Mouse (Mus musculus): ENCODE data around the gene Slco3a1. TPM values are rescaled to one million over a fixed set of nuclear protein-coding genes. Genes with fewer than 3 reads are reported as not detected.
A peak's percentile ranks its signal among the peaks of the same experiment; 100 is the strongest.

The Slco3a1 gene
- polyA plus RNA-seq, 1 experiment: 44.9 TPM

DNA sequence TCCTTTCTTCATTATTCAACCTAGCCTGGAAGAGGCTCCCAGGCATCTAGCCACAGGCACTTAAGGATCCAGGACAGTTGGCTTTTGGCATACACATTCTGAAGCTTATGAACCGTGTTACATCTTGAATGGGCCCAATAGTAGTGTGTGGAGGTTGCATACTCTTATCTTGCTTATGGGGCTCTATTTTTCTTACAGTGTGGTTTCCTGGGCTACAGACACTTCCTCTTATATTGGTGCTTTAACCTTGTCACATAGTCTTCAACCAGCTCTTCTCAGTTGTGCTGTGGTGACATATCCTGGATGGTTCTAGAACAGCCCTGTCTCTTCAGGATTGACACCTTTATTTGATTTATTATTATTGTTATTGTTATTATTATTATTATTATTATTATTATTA lies 225.6 kb downstream of the Slco3a1 start:
- WGBS: 86% methylated on average over 1 of the region's 1 CpGs
- DNase-seq: no peak
- TF ChIP-seq CTCF (conservative IDR thresholded peaks at IDR 0.05; ENCODE audit: insufficient read depth, insufficient read length, low read depth, low read length) (no peak), POLR2A (IDR thresholded peaks at IDR 0.05; ENCODE audit: low read depth, low read length) (no peak)
- no peaks in the 10 kb centered on the region for H3K4me1 ChIP-seq (ENCODE audit: control insufficient read depth, insufficient read depth, low read length)
- H3K27ac ChIP-seq (ENCODE audit: insufficient read depth, low read depth, low read length): no peak overlapping the region
- no peaks in the 10 kb centered on the region for H3K27me3 ChIP-seq (replicated peaks; ENCODE audit: control insufficient read depth, insufficient read depth, low read length)
- no peaks in the 10 kb centered on the region; the same call in 1 of the 2 replicates for H3K36me3 ChIP-seq (ENCODE audit: control insufficient read depth, insufficient read depth, low read length)
- no peak overlapping the region for H3K4me3 ChIP-seq (ENCODE audit: insufficient read depth, low read depth, low read length)

DNA sequence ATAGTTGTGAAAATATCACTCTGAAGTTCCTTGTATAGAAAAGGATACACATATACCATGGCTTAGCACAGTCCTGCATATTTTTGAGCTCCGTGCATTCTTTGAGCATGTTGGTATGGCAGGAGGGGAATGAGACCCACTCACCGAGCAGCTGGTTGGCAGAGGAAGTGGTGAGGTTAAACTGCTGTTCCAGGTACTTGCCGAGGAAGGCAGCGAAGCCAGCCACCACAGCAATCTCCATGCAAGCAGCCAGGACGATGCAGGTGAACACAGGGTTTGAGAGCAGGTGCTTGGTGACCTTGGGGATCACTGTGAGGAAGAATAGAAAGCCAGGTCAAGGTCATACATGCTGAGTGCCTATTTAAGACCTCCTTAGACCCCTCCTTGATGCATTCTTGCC lies 226.9 kb downstream of the Slco3a1 start:
- Histone ChIP-seq H3K4me1 (ENCODE audit: control insufficient read depth, insufficient read depth, low read length) (no peaks in the 10 kb centered on the region), H3K27ac (ENCODE audit: insufficient read depth, low read depth, low read length) (no peak overlapping the region), H3K27me3 (replicated peaks; ENCODE audit: control insufficient read depth, insufficient read depth, low read length) (no peaks in the 10 kb centered on the region), H3K36me3 (ENCODE audit: control insufficient read depth, insufficient read depth, low read length) (no peaks in the 10 kb centered on the region; the same call in 1 of the 2 replicates), H3K4me3 (ENCODE audit: insufficient read depth, low read depth, low read length) (no peak overlapping the region)
- TF ChIP-seq CTCF (conservative IDR thresholded peaks at IDR 0.05; ENCODE audit: insufficient read depth, insufficient read length, low read depth, low read length): no peak
- no peak for TF ChIP-seq POLR2A (IDR thresholded peaks at IDR 0.05; ENCODE audit: low read depth, low read length)
- no peak for DNase-seq
- WGBS: 82% methylated on average over 5 of the region's 5 CpGs

DNA sequence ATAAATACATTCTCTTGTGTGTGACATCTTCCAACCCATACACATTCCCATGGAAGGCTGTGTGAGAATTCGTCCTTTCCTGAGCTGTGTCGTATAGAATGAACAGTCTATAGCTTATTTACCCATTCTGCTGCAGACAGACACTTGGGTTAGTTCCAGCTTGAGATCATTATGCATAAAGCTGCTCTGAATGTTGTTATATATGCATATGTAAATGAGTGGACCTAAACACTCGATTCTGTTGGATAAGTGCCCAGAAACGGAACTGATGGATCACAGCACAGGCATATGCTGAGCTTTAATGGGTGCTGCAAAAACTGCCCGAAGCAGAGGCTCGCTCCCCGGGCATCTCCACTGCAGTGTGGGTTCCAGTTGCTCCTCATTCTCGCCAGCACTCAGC lies 229.5 kb downstream of the Slco3a1 start:
- no peak for DNase-seq
- WGBS: 82% methylated on average over 8 of the region's 8 CpGs
- Histone ChIP-seq H3K36me3 (ENCODE audit: control insufficient read depth, insufficient read depth, low read length) (peaks cover 2% of the 10 kb centered on the region; the same call in 1 of the 2 replicates), H3K27ac (ENCODE audit: insufficient read depth, low read depth, low read length) (no peak overlapping the region), H3K4me3 (ENCODE audit: insufficient read depth, low read depth, low read length) (no peak overlapping the region), H3K4me1 (ENCODE audit: control insufficient read depth, insufficient read depth, low read length) (no peaks in the 10 kb centered on the region), H3K27me3 (replicated peaks; ENCODE audit: control insufficient read depth, insufficient read depth, low read length) (no peaks in the 10 kb centered on the region)
- no peak for TF ChIP-seq CTCF (conservative IDR thresholded peaks at IDR 0.05; ENCODE audit: insufficient read depth, insufficient read length, low read depth, low read length)
- no peak for TF ChIP-seq POLR2A (IDR thresholded peaks at IDR 0.05; ENCODE audit: low read depth, low read length)

GRCm38 (mm10) chr7:74323683-74324082 lies 230.9 kb downstream of the Slco3a1 start:
- WGBS: 38% methylated on average over 5 of the region's 5 CpGs

GRCm38 (mm10) chr7:74323194-74323593 lies 231.4 kb downstream of the Slco3a1 start:
- no peak for TF ChIP-seq POLR2A (IDR thresholded peaks at IDR 0.05; ENCODE audit: low read depth, low read length)
- TF ChIP-seq CTCF (conservative IDR thresholded peaks at IDR 0.05; ENCODE audit: insufficient read depth, insufficient read length, low read depth, low read length): no peak
- Histone ChIP-seq H3K4me1 (ENCODE audit: control insufficient read depth, insufficient read depth, low read length) (no peaks in the 10 kb centered on the region), H3K27me3 (replicated peaks; ENCODE audit: control insufficient read depth, insufficient read depth, low read length) (no peaks in the 10 kb centered on the region)

More at GRCm38 (mm10) chr7:74323683-74324082, 230.9 kb downstream of the Slco3a1 start:
- no peaks in the 10 kb centered on the region for H3K4me1 ChIP-seq (ENCODE audit: control insufficient read depth, insufficient read depth, low read length)
- DNase-seq: peak; percentile 79
- peaks cover 2% of the 10 kb centered on the region for H3K36me3 ChIP-seq (ENCODE audit: control insufficient read depth, insufficient read depth, low read length)
- no peak overlapping the region for H3K27ac ChIP-seq (ENCODE audit: insufficient read depth, low read depth, low read length)
- TF ChIP-seq POLR2A (IDR thresholded peaks at IDR 0.05; ENCODE audit: low read depth, low read length): no peak
- no peak for TF ChIP-seq CTCF (conservative IDR thresholded peaks at IDR 0.05; ENCODE audit: insufficient read depth, insufficient read length, low read depth, low read length)
- H3K4me3 ChIP-seq (ENCODE audit: insufficient read depth, low read depth, low read length): no peak overlapping the region
- H3K27me3 ChIP-seq (replicated peaks; ENCODE audit: control insufficient read depth, insufficient read depth, low read length): no peaks in the 10 kb centered on the region

GRCm38 (mm10) chr7:74320635-74321034 lies 233.9 kb downstream of the Slco3a1 start:
- peaks cover 3% of the 10 kb centered on the region for H3K36me3 ChIP-seq (ENCODE audit: control insufficient read depth, insufficient read depth, low read length)
- TF ChIP-seq POLR2A (IDR thresholded peaks at IDR 0.05; ENCODE audit: low read depth, low read length) (no peak), CTCF (conservative IDR thresholded peaks at IDR 0.05; ENCODE audit: insufficient read depth, insufficient read length, low read depth, low read length) (no peak)
- 88% methylated on average over 5 of the region's 5 CpGs for whole genome bisulfite sequencing
- no peak overlapping the region for H3K27ac ChIP-seq (ENCODE audit: insufficient read depth, low read depth, low read length)
- no peak overlapping the region for H3K4me3 ChIP-seq (ENCODE audit: insufficient read depth, low read depth, low read length)
- H3K4me1 ChIP-seq (ENCODE audit: control insufficient read depth, insufficient read depth, low read length): peaks cover 6% of the 10 kb centered on the region; the same call in 1 of the 2 replicates
- no peak for DNase-seq
- H3K27me3 ChIP-seq (replicated peaks; ENCODE audit: control insufficient read depth, insufficient read depth, low read length): no peaks in the 10 kb centered on the region

More at GRCm38 (mm10) chr7:74323194-74323593, 231.4 kb downstream of the Slco3a1 start:
- DNase-seq: no peak
- Histone ChIP-seq H3K4me3 (ENCODE audit: insufficient read depth, low read depth, low read length) (no peak overlapping the region), H3K36me3 (ENCODE audit: control insufficient read depth, insufficient read depth, low read length) (peaks cover 2% of the 10 kb centered on the region), H3K27ac (ENCODE audit: insufficient read depth, low read depth, low read length) (no peak overlapping the region)

DNA sequence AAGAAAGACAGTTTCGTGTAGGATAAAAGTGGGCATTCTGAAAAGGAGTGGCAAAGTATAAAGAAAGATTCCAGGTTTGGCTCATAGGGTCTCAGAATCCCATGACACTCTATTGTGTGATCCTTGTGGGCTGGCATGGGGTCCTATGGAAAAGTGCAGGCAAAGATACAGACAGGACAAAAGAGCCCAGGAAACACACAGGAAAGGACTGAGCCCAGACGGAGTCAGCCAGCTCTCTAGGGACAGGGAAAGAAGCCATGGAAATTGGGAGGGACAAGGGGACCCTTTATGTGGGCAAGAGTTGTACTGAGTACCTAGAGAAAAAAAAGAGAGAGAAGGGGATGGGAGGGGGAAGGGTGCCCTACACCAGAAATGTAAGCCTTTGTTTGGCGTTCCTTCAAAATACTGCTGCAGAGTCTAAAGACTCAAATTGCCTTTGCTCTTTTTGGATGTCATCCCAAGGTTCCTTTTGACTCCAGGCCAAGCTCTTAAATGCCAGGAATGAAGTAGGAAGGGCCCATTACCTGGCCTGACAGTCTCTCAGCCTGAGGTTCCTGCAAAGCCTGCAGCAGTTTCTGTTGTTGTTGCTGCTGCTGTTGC lies 238.6 kb downstream of the Slco3a1 start:
- Histone ChIP-seq H3K36me3 (ENCODE audit: control insufficient read depth, insufficient read depth, low read length) (peaks cover 4% of the 10 kb centered on the region), H3K4me3 (ENCODE audit: insufficient read depth, low read depth, low read length) (no peak overlapping the region), H3K27ac (ENCODE audit: insufficient read depth, low read depth, low read length) (no peak overlapping the region), H3K27me3 (replicated peaks; ENCODE audit: control insufficient read depth, insufficient read depth, low read length) (no peaks in the 10 kb centered on the region), H3K4me1 (ENCODE audit: control insufficient read depth, insufficient read depth, low read length) (peaks cover 6% of the 10 kb centered on the region; the same call in 1 of the 2 replicates)
- 72% methylated on average over 3 of the region's 3 CpGs for WGBS
- TF ChIP-seq CTCF (conservative IDR thresholded peaks at IDR 0.05; ENCODE audit: insufficient read depth, insufficient read length, low read depth, low read length) (no peak), POLR2A (IDR thresholded peaks at IDR 0.05; ENCODE audit: low read depth, low read length) (no peak)
- peak; percentile 76 for DNase-seq
